Mouse (Mus musculus) hindlimb bud, embryonic 11.5 days (tissue): ENCODE results near the gene Per1.

Experiments
- DNase-seq: peaks from one replicate; pipeline ENCODE4 v3.0.0-alpha.2; 2012; ENCODE audit warnings: low read depth, low spot score; ENCODE audit errors: extremely low spot score

Per1 gene

GRCm38 (mm10) chr11:69111051-69111810 is 16.2 kb downstream of the Per1 start:
- no peak for DNase-seq

GRCm38 (mm10) chr11:69111865-69112264 is 16.8 kb downstream of the Per1 start:
- DNase-seq: no peak

GRCm38 (mm10) chr11:69114018-69114417 is 19.0 kb downstream of the Per1 start:
- no peak for DNase-seq

GRCm38 (mm10) chr11:69114621-69115020 is 19.6 kb downstream of the Per1 start:
- DNase-seq: no peak

GRCm38 (mm10) chr11:69116843-69117242 is 21.8 kb downstream of the Per1 start:
- DNase-seq: no peak

GRCm38 (mm10) chr11:69117737-69118695 is 23.0 kb downstream of the Per1 start:
- DNase-seq: no peak

GRCm38 (mm10) chr11:69118765-69119164 is 23.7 kb downstream of the Per1 start:
- no peak for DNase-seq

GRCm38 (mm10) chr11:69119446-69120155 is 24.6 kb downstream of the Per1 start:
- no peak for DNase-seq

GRCm38 (mm10) chr11:69120221-69121000 is 25.4 kb downstream of the Per1 start, which contains the start of gene Hes7:
Hes7 (plus strand) TSS chr11:69120404.
- no peak for DNase-seq

GRCm38 (mm10) chr11:69121001-69121740 is 26.2 kb downstream of the Per1 start:
- no peak for DNase-seq

GRCm38 (mm10) chr11:69121741-69122335 is 26.8 kb downstream of the Per1 start:
- DNase-seq: no peak

GRCm38 (mm10) chr11:69122336-69122951 is 27.4 kb downstream of the Per1 start, which contains the start of gene 9130213A22Rik:
9130213A22Rik (minus strand) TSS chr11:69122589.
- DNase-seq: no peak

GRCm38 (mm10) chr11:69123056-69123692 is 28.2 kb downstream of the Per1 start:
- peak; percentile 94 for DNase-seq

GRCm38 (mm10) chr11:69123693-69124497 is 28.9 kb downstream of the Per1 start:
- peak; percentile 94 for DNase-seq

- DNase-seq: peak; percentile 97
Measured at GRCm38 (mm10) chr11:69124498-69124847, 29.5 kb downstream of the Per1 start.

GRCm38 (mm10) chr11:69125041-69125851 is 30.2 kb downstream of the Per1 start:
- peak; percentile 99 for DNase-seq

GRCm38 (mm10) chr11:69125852-69125918 is 30.7 kb downstream of the Per1 start, which contains the start of gene Aloxe3:
Aloxe3 (plus strand) TSS chr11:69125896.
- no peak for DNase-seq
